Mouse (Mus musculus): ENCODE results near the gene Olfr399.

The Olfr399 gene

GRCm38 (mm10) chr11:74056451-74056850 is at the start of gene Olfr399, which contains the start of gene Olfr139:
Olfr399 (minus strand) TSS chr11:74056615.
Olfr139 (minus strand) TSS chr11:74056551.
- no peak for DNase-seq (ENCODE audit: low spot score in 2 of 2)

GRCm38 (mm10) chr11:74105066-74105465 is 48.7 kb upstream of the Olfr399 start:
- no peak for DNase-seq (ENCODE audit: low spot score in 2 of 2)

GRCm38 (mm10) chr11:74101507-74101906 is 45.1 kb upstream of the Olfr399 start:
- DNase-seq (ENCODE audit: low spot score in 2 of 2): no peak

- DNase-seq (ENCODE audit: low spot score in 2 of 2): no peak
Measured at GRCm38 (mm10) chr11:74100724-74101123, 44.3 kb upstream of the Olfr399 start.

- no peak for DNase-seq (ENCODE audit: low spot score in 2 of 2)
Measured at GRCm38 (mm10) chr11:74069655-74070054, 13.2 kb upstream of the Olfr399 start, which contains the start of gene Zfp616. Zfp616 (plus strand) TSS chr11:74069955.

DNA sequence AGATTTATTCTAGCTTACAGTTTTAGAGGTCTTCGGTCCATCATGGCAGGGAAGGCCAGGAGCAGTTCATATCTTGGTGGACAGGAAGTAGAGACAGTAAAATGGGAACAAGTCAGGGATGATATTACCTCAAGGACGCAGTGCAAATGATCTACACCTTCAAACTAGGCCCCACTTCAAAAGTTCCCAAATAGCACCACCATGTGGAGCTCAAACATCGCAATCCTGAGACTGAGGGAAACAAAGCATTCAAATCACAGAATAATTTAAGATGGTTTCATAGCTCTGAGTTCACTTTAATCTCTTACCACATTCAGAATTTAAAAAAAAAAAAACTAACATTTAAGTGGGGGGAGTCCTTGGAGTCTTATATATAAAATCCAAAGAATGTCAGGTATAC is 5.1 kb downstream of the Olfr399 start:
- DNase-seq (ENCODE audit: low spot score in 2 of 2): no peak

Data from frontal cortex, postnatal 10 days (tissue).